ENCODE assay signal across 8 mouse cellular contexts in genomic region chr11:95008661-95009628, GRCm38 (mm10). TPM values are rescaled to one million over a fixed set of nuclear protein-coding genes. Genes with fewer than 3 reads are reported as not detected.
DNase-seq lines count a peak whose midpoint lies in the region; ATAC-seq and TF ChIP-seq lines count a peak whose summit lies in the region.

No protein-coding gene starts in this region.

- TF ChIP-seq CTCF in lung, postnatal 0 days (IDR thresholded peaks at IDR 0.05) = no peak

- H3K27ac ChIP-seq in lung, postnatal 0 days (ENCODE audit: low read length) = peak overlapping the region; percentile 54; the same call in 1 of the 2 replicates

- intact Hi-C loops in heart, postnatal 10 days (cut with DNase I) = no loop called here

- peak overlapping the region; percentile 91 for H3K4me2 ChIP-seq in lung, postnatal 0 days (replicated peaks; ENCODE audit: low read depth, low read length)

- no peaks in the 10 kb centered on the region for H3K27me3 ChIP-seq in lung, postnatal 0 days (replicated peaks; ENCODE audit: insufficient read depth, low read length)

- peak overlapping the region; percentile 48 for H3K4me3 ChIP-seq in lung, postnatal 0 days (ENCODE audit: low read depth, low read length)

- 0 out of 2 replicates have a peak, but pooled peaks cover 6% of the 10 kb centered on the region for H3K36me3 ChIP-seq in lung, postnatal 0 days (ENCODE audit: insufficient read depth, low read length)

- no peaks in the 10 kb centered on the region for H3K9me3 ChIP-seq in lung, postnatal 0 days (ENCODE audit: low read length)

- WGBS in lung, postnatal 0 days = 24% methylated on average over 15 of the region's 15 CpGs

- peaks cover 8% of the 10 kb centered on the region; the same call in 1 of the 2 replicates for H3K4me1 ChIP-seq in lung, postnatal 0 days (ENCODE audit: insufficient read depth, low read depth, low read length)

- DNase-seq in layer of hippocampus, postnatal 10 days (ENCODE audit: low spot score in 2 of 2) = peak; percentile 28 to 39
- no peak for DNase-seq in layer of hippocampus, adult 9-10 months (ENCODE audit: low spot score)
- peak; percentile 81 for DNase-seq in adipocyte (ENCODE audit: low spot score)
- peak; percentile 48 to 70 for DNase-seq in heart, postnatal 10 days
- DNase-seq in lung, postnatal 0 days (ENCODE audit: low spot score) = peak; percentile 76
- DNase-seq in c-Kit-positive CD71-positive TER-119-positive erythroid progenitor cells, embryonic 14.5 days (ENCODE audit: low spot score) = no peak
- no peak for DNase-seq in ovary, adult 18-20 months (ENCODE audit: low spot score)
- DNase-seq in ovary, postnatal 10 days (ENCODE audit: low spot score) = no peak

- peak; percentile 51 for ATAC-seq in lung, postnatal 0 days

- H3K9ac ChIP-seq in lung, postnatal 0 days (replicated peaks; ENCODE audit: low read depth) = peak overlapping the region; percentile 29

- TF ChIP-seq EP300 in lung, postnatal 0 days (IDR thresholded peaks at IDR 0.05) = no peak

RNA-seq across cellular contexts. Expression of gene Samd14, which starts 0.7 kb away (rescaled TPM):
- total RNA-seq in layer of hippocampus, postnatal 10 days (2021) = 100 to 1,000 TPM; 107 TPM
- total RNA-seq in heart, postnatal 10 days (2021) = 1 to 10 TPM; 4.1 to 5.9 TPM
- polyA plus RNA-seq in lung, postnatal 0 days (2015; fragmentation: Nextera tagmentation; extraction: Ambion mirVana) = 5.4 and 5.8 TPM in 2 replicates

RNA-seq across cellular contexts. Expression of gene Ppp1r9b, which starts 18.1 kb away (rescaled TPM):
- 100 to 1,000 TPM; 501 TPM for total RNA-seq in layer of hippocampus, postnatal 10 days (2021)
- total RNA-seq in heart, postnatal 10 days (2021) = 10 to 100 TPM; 51.3 to 58.5 TPM
- 9.8 and 11.5 TPM in 2 replicates for polyA plus RNA-seq in lung, postnatal 0 days (2015; fragmentation: Nextera tagmentation; extraction: Ambion mirVana)

RNA-seq across cellular contexts. Expression of gene Pdk2, which starts 32.2 kb away (rescaled TPM):
- 10 to 100 TPM; 48.9 to 49.7 TPM for total RNA-seq in layer of hippocampus, postnatal 10 days (2021)
- 100 to 1,000 TPM; 261 to 278 TPM for total RNA-seq in heart, postnatal 10 days (2021)
- polyA plus RNA-seq in lung, postnatal 0 days (2015; fragmentation: Nextera tagmentation; extraction: Ambion mirVana) = 39.3 and 51.1 TPM in 2 replicates

RNA-seq across cellular contexts. Expression of gene Sgca, which starts 32.8 kb away (rescaled TPM):
- under 1 TPM; 0.66 to 0.78 TPM for total RNA-seq in layer of hippocampus, postnatal 10 days (2021)
- 100 to 1,000 TPM; 123 to 128 TPM for total RNA-seq in heart, postnatal 10 days (2021)
- 0.33 and 0.55 TPM in 2 replicates for polyA plus RNA-seq in lung, postnatal 0 days (2015; fragmentation: Nextera tagmentation; extraction: Ambion mirVana)

RNA-seq across cellular contexts. Expression of gene Hils1, which starts 41.6 kb away (rescaled TPM):
- total RNA-seq in layer of hippocampus, postnatal 10 days (2021) = not detected
- not detected for total RNA-seq in heart, postnatal 10 days (2021)
- not detected in 2 replicates for polyA plus RNA-seq in lung, postnatal 0 days (2015; fragmentation: Nextera tagmentation; extraction: Ambion mirVana)

Comparison
In these comparisons a context has a peak if more than half of its experiments do, and no peak if none do; other contexts are left out.
1. DNase-seq: peak in layer of hippocampus, postnatal 10 days (2 of 2), adipocyte (single experiment), heart, postnatal 10 days (2 of 2) and lung, postnatal 0 days (single experiment); none in layer of hippocampus, adult 9-10 months (single experiment), c-Kit-positive CD71-positive TER-119-positive erythroid progenitor cells, embryonic 14.5 days (single experiment), ovary, adult 18-20 months (single experiment) and ovary, postnatal 10 days (single experiment).
2. RNA of gene Samd14, which starts 0.7 kb away (total RNA-seq): 107 TPM in layer of hippocampus, postnatal 10 days; 4.1 to 5.9 TPM in heart, postnatal 10 days; every median in the first group is over 10 times any median in the second.
3. RNA of gene Ppp1r9b, which starts 18.1 kb away (total RNA-seq): 501 TPM in layer of hippocampus, postnatal 10 days; 51.3 to 58.5 TPM in heart, postnatal 10 days; every median in the first group is over 4 times any median in the second.
4. RNA of gene Pdk2, which starts 32.2 kb away (total RNA-seq): 261 to 278 TPM in heart, postnatal 10 days; 48.9 to 49.7 TPM in layer of hippocampus, postnatal 10 days; every median in the first group is over 4 times any median in the second.